Mouse (Mus musculus): ENCODE measurements around the gene Olfr820. TPM values are rescaled to one million over a fixed set of nuclear protein-coding genes. Genes with fewer than 3 reads are reported as not detected.
"Not testable (repeated sequence)": the region's sequence is repeated elsewhere in the genome, so short reads cannot be mapped to it uniquely, and the experiment has no call there.

Gene Olfr820
- polyA plus RNA-seq (2012; ENCODE audit: insufficient read depth, low replicate concordance) = not detected in 2 replicates

GRCm38 (mm10) chr10:130012321-130012720 is at the start of gene Olfr820:
TSS of gene Olfr820 (plus strand) at chr10:130012621.
- H3K27me3 ChIP-seq (replicated peaks) = no peaks in the 10 kb centered on the region
- no peak for TF ChIP-seq FLI1 (IDR thresholded peaks at IDR 0.05; ENCODE audit: low read length)
- no peak for TF ChIP-seq GATA1 (IDR thresholded peaks at IDR 0.05; ENCODE audit: borderline replicate concordance, low read length)
- H3K4me3 ChIP-seq (replicated peaks) = no peak within 1 kb of the TSS
- H3K4me1 ChIP-seq = no peaks in the 10 kb centered on the region
- no peaks in the 10 kb centered on the region for H3K9me3 ChIP-seq
- no peaks in the 10 kb centered on the region for H3K36me3 ChIP-seq (replicated peaks; ENCODE audit: low read length)

GRCm38 (mm10) chr10:129966232-129966631 is 46.2 kb upstream of the Olfr820 start:
- H3K4me3 ChIP-seq (replicated peaks); H3K9me3 ChIP-seq; H3K4me1 ChIP-seq; H3K36me3 ChIP-seq (replicated peaks; ENCODE audit: low read length); H3K27me3 ChIP-seq (replicated peaks): not testable (repeated sequence)

- H3K9me3 ChIP-seq; H3K4me1 ChIP-seq; H3K27me3 ChIP-seq (replicated peaks); H3K4me3 ChIP-seq (replicated peaks); H3K36me3 ChIP-seq (replicated peaks; ENCODE audit: low read length): not testable (repeated sequence)
Measured at GRCm38 (mm10) chr10:129967166-129967565, 45.3 kb upstream of the Olfr820 start, which contains the start of gene Olfr819. TSS of gene Olfr819 (minus strand) at chr10:129967266.

GRCm38 (mm10) chr10:129972994-129973393 is 39.4 kb upstream of the Olfr820 start:
- not testable (repeated sequence) for H3K9me3 ChIP-seq; H3K36me3 ChIP-seq (replicated peaks; ENCODE audit: low read length); H3K27me3 ChIP-seq (replicated peaks); H3K4me1 ChIP-seq; H3K4me3 ChIP-seq (replicated peaks)

DNA sequence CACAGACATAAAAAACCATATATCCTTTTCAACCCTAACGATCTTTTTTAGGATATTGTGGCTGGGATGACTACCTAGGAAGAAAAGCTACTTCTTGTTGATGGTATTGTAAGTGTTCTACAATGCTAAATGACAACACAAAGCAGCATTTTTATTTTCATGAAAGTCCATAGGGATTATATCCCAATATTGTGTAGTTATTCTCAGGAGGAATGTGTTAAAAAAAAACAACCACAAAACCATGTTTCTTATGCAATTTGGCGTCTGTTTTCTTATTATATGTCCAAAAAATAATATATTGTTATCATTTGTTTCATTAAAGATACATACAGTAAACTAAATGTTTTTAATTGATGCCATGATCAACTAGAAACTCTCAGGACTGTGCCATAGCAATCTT is 36.4 kb upstream of the Olfr820 start, which contains the start of gene Olfr247:
Olfr247 (minus strand) TSS at position 101 of the 400 bp plus-strand sequence.
- H3K9me3 ChIP-seq; H3K4me1 ChIP-seq; H3K27me3 ChIP-seq (replicated peaks); H3K4me3 ChIP-seq (replicated peaks); H3K36me3 ChIP-seq (replicated peaks; ENCODE audit: low read length): not testable (repeated sequence)

GRCm38 (mm10) chr10:129981867-129982266 is 30.6 kb upstream of the Olfr820 start:
- H3K9me3 ChIP-seq; H3K36me3 ChIP-seq (replicated peaks; ENCODE audit: low read length); H3K4me1 ChIP-seq; H3K4me3 ChIP-seq (replicated peaks); H3K27me3 ChIP-seq (replicated peaks): not testable (repeated sequence)

GRCm38 (mm10) chr10:129984962-129985361 is 27.5 kb upstream of the Olfr820 start, which contains the start of gene Gm10310:
TSS of gene Gm10310 (minus strand) at chr10:129985062.
- H3K27me3 ChIP-seq (replicated peaks); H3K9me3 ChIP-seq; H3K4me3 ChIP-seq (replicated peaks); H3K4me1 ChIP-seq; H3K36me3 ChIP-seq (replicated peaks; ENCODE audit: low read length): not testable (repeated sequence)

GRCm38 (mm10) chr10:130004104-130004503 is 8.3 kb upstream of the Olfr820 start:
- H3K4me3 ChIP-seq (replicated peaks); H3K4me1 ChIP-seq; H3K9me3 ChIP-seq; H3K27me3 ChIP-seq (replicated peaks); H3K36me3 ChIP-seq (replicated peaks; ENCODE audit: low read length): not testable (repeated sequence)

DNA sequence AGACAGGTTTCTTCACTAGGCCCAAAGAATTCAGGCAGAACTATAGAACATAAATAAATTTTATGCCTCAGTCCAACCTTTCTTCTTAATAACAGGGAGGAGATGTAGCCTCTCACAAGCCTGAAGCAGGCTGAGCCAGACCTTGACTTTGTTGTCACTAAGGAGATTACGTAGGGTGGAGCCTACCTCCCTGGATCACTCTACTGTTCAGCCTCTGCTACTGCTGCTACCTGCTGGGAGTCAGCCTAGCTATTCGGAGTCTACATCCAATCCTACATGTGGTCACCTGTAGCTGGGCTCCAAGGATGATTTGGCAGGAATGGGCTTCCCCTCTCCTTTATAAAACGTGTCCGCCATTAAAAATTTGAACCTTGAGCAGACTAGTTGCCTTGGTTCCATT is 7.1 kb upstream of the Olfr820 start:
- not testable (repeated sequence) for H3K27me3 ChIP-seq (replicated peaks); H3K4me3 ChIP-seq (replicated peaks); H3K4me1 ChIP-seq; H3K9me3 ChIP-seq; H3K36me3 ChIP-seq (replicated peaks; ENCODE audit: low read length)

DNA sequence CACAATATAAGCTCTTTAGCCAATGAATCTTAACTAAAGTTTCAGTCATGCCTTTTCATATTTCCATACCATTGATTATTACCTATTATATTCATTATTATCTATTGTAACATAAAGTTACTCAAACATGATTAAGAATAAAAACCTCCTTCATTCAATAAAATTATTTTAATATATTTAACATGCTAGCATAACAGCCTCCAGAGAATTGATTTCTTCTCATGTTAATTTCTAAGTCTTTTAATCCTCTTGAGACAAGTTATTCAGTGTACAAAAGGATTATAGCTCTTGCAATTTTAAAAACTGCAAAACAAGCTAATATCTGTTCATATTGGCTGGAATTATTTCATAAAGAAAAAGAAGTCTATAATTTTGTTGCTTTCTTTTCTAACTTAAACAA is 17.6 kb downstream of the Olfr820 start, which contains the start of gene Olfr821:
Olfr821 (plus strand) TSS at position 301 of the 400 bp plus-strand sequence.
- TF ChIP-seq GATA1 (IDR thresholded peaks at IDR 0.05; ENCODE audit: borderline replicate concordance, low read length) (no peak), FLI1 (IDR thresholded peaks at IDR 0.05; ENCODE audit: low read length) (no peak)
- H3K27me3 ChIP-seq (replicated peaks) = no peaks in the 10 kb centered on the region
- H3K36me3 ChIP-seq (replicated peaks; ENCODE audit: low read length) = no peaks in the 10 kb centered on the region
- 0 out of 2 replicates have a peak, but pooled peaks cover 3% of the 10 kb centered on the region for H3K9me3 ChIP-seq
- no peak within 1 kb of the TSS for H3K4me3 ChIP-seq (replicated peaks)
- H3K4me1 ChIP-seq = no peaks in the 10 kb centered on the region

DNA sequence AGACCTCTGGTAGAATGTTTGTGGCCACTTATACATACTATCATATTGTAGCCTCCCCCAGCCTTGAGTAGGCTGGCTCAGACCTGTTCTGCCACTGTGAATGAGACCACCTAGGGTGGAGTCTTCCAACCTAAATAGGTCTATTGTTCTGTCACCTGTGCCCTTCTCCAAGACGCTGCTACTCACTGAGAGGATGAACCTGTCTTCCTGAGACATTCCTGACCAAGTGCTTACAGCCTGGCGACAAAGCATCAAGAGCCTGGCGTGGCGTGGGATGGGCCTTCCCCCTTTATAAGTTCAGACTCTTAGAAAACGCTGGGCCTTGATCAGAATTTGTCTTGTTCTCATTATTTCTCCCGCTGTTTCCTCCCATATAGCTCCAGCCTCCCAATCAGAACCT is 24.7 kb downstream of the Olfr820 start:
- Histone ChIP-seq H3K27me3 (replicated peaks) (no peaks in the 10 kb centered on the region), H3K4me1 (no peaks in the 10 kb centered on the region), H3K9me3 (peaks cover 9% of the 10 kb centered on the region), H3K4me3 (replicated peaks) (no peak overlapping the region), H3K36me3 (replicated peaks; ENCODE audit: low read length) (no peaks in the 10 kb centered on the region)
- TF ChIP-seq GATA1 (IDR thresholded peaks at IDR 0.05; ENCODE audit: borderline replicate concordance, low read length) = no peak
- TF ChIP-seq FLI1 (IDR thresholded peaks at IDR 0.05; ENCODE audit: low read length) = no peak

Other genes with a start within 250 kb of the Olfr820 start
- gene Olfr808, start 247.1 kb upstream of the Olfr820 start, polyA plus RNA-seq (2012; ENCODE audit: insufficient read depth, low replicate concordance) = not detected in 2 replicates
- 0.07 TPM in 1 of 2 replicates, not detected in the other for gene Olfr809, start 238.0 kb upstream of the Olfr820 start, polyA plus RNA-seq (2012; ENCODE audit: insufficient read depth, low replicate concordance)
- gene Olfr810, start 217.7 kb upstream of the Olfr820 start, polyA plus RNA-seq (2012; ENCODE audit: insufficient read depth, low replicate concordance) = not detected in 2 replicates
- not detected in 2 replicates for gene Olfr811, start 208.2 kb upstream of the Olfr820 start, polyA plus RNA-seq (2012; ENCODE audit: insufficient read depth, low replicate concordance)
- not detected in 2 replicates for gene Olfr812, start 166.5 kb upstream of the Olfr820 start, polyA plus RNA-seq (2012; ENCODE audit: insufficient read depth, low replicate concordance)
- gene Olfr813, start 157.3 kb upstream of the Olfr820 start, polyA plus RNA-seq (2012; ENCODE audit: insufficient read depth, low replicate concordance) = not detected in 2 replicates
- 0.03 TPM in 1 of 2 replicates, not detected in the other for gene Olfr814, start 132.8 kb upstream of the Olfr820 start, polyA plus RNA-seq (2012; ENCODE audit: insufficient read depth, low replicate concordance)
- not detected in 2 replicates for gene Olfr815, start 106.8 kb upstream of the Olfr820 start, polyA plus RNA-seq (2012; ENCODE audit: insufficient read depth, low replicate concordance)
- not detected in 2 replicates for gene Olfr816, start 97.0 kb upstream of the Olfr820 start, polyA plus RNA-seq (2012; ENCODE audit: insufficient read depth, low replicate concordance)
- not detected in 2 replicates for gene Olfr818, start 63.5 kb upstream of the Olfr820 start, polyA plus RNA-seq (2012; ENCODE audit: insufficient read depth, low replicate concordance)
- not detected in 2 replicates for gene Olfr819, start 45.4 kb upstream of the Olfr820 start, polyA plus RNA-seq (2012; ENCODE audit: insufficient read depth, low replicate concordance)
- not detected in 2 replicates for gene Olfr247, start 36.5 kb upstream of the Olfr820 start, polyA plus RNA-seq (2012; ENCODE audit: insufficient read depth, low replicate concordance)
- not detected in 2 replicates for gene Gm10310, start 27.6 kb upstream of the Olfr820 start, polyA plus RNA-seq (2012; ENCODE audit: insufficient read depth, low replicate concordance)
- not detected in 2 replicates for gene Olfr821, start 17.7 kb downstream of the Olfr820 start, polyA plus RNA-seq (2012; ENCODE audit: insufficient read depth, low replicate concordance)
- gene Olfr822, start 58.6 kb downstream of the Olfr820 start, polyA plus RNA-seq (2012; ENCODE audit: insufficient read depth, low replicate concordance) = not detected in 2 replicates
- not detected in 2 replicates for gene Olfr823, start 102.8 kb downstream of the Olfr820 start, polyA plus RNA-seq (2012; ENCODE audit: insufficient read depth, low replicate concordance)
- gene Olfr824, start 117.4 kb downstream of the Olfr820 start, polyA plus RNA-seq (2012; ENCODE audit: insufficient read depth, low replicate concordance) = not detected in 2 replicates
- gene Olfr825, start 154.1 kb downstream of the Olfr820 start, polyA plus RNA-seq (2012; ENCODE audit: insufficient read depth, low replicate concordance) = 0.47 TPM in 1 of 2 replicates, not detected in the other
- not detected in 2 replicates for gene Olfr826, start 171.6 kb downstream of the Olfr820 start, polyA plus RNA-seq (2012; ENCODE audit: insufficient read depth, low replicate concordance)
- not detected in 2 replicates for gene Olfr827, start 201.8 kb downstream of the Olfr820 start, polyA plus RNA-seq (2012; ENCODE audit: insufficient read depth, low replicate concordance)

Data from megakaryocyte, embryonic 14.5 days (primary cell).